Mouse (Mus musculus) layer of hippocampus, postnatal 25 days (tissue): ENCODE results near the gene Rxra. TPM values are rescaled to one million over a fixed set of nuclear protein-coding genes. Genes with fewer than 3 reads are reported as not detected.

Source experiments
- DNase-seq, 2 experiments: peaks; one replicate each; pipeline ENCODE4 v3.0.0; 2022; ENCODE audit warnings: mixed read lengths in 2 of 2, low spot score in 1 of 2; ENCODE audit errors: extremely low spot score in 1 of 2
- total RNA-seq, 2 experiments: library from RNA; stranded (reverse); gene quantifications; 2 replicates each; pipeline ENCODE4 v1.2.3; 2021

Gene Rxra
- total RNA-seq, 2 experiments from 2014 or later: 22.2 to 29.1 TPM

- DNase-seq: no peak
Measured at GRCm38 (mm10) chr2:27692608-27693007, 16.4 kb downstream of the Rxra start.

GRCm38 (mm10) chr2:27693684-27694083, 17.4 kb downstream of the Rxra start:
- no peak for DNase-seq

DNA sequence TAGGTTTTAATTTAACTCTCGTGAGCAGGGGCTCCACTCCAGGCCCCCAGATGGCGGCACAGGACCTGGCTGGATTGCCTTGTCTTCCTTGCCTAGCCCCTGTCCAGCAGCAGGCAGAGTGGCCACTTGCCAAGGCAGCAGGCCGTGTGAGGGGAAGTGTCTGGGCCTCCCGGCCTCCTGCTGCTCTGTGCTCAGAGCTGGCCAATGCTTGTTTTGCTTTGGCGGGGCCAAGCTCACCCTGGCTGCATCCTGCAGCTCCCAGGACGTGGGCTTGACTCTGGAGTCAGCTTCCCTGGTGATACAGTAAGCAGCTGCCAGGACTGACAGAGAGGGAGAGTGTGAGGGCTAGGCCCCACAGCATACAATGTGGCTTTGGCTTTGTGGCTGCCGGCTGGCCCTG, 23.3 kb downstream of the Rxra start:
- DNase-seq: peak; percentile 34 to 63

DNA sequence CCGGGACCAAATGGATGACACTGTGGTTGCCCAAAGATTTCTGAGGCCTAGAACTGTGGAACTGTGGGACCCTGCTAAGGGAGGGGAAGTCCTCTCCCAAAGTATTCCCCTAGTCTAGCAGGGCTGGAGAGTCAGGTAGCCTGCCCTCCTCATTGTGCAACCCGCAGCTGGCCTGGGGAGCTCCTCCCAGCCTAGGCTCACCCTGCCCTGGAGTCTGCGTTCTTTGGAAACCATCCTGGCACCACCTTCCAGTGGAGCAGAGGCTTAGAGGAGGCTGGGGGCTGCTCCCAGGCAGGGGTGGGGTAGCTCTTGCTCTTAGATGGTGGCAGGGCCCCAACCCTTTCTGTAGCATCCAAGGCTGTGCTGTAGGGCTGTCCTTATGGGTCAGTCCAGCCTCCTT, 26.0 kb downstream of the Rxra start:
- no peak for DNase-seq

GRCm38 (mm10) chr2:27702904-27703666, 26.8 kb downstream of the Rxra start:
- no peak for DNase-seq

GRCm38 (mm10) chr2:27703852-27704640, 27.8 kb downstream of the Rxra start:
- no peak for DNase-seq

- no peak for DNase-seq
Measured at GRCm38 (mm10) chr2:27704641-27705040, 28.4 kb downstream of the Rxra start.

- no peak for DNase-seq
Measured at GRCm38 (mm10) chr2:27710871-27711382, 34.7 kb downstream of the Rxra start.

GRCm38 (mm10) chr2:27712626-27713025, 36.4 kb downstream of the Rxra start:
- DNase-seq: no peak

DNA sequence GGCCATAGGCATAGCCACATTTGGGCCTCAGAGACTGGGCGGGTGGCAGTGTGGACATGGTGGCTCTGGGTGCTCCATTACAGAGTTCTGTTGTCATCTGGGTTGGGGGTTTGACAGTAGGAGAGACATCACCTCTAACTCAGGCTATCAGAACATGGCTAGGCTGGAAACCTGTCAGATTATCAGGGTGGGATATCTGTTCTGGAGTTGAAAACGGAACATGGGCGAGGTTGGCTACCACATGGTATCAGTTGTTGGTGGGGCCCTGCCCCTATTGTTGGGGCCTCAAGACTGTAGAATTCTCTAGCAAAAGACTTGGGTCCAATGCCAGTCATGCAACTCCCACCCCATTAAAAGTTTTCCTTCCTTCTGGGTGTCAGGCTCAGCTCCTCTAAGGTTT, 37.1 kb downstream of the Rxra start:
- DNase-seq: no peak

DNA sequence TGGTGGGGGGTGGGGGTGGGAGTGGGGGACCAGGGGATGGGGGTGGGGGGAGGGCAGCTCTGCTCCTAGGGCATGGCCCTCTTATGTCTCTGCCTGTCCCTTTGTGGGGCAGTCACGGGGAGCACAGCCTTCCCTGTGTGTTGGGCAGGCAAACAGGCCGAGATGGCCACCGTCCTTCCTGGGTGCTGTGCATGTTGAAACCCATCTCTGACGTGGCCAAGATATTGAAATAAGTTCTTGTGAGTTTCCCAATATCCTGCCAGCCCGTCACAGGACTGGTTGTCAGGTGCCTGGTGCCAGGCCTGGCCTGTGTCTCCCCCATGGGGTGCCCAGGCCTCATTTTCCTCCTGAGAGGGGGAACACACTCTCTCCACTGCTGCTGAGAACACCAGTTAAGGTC, 37.9 kb downstream of the Rxra start:
- no peak for DNase-seq

- DNase-seq: no peak
Measured at GRCm38 (mm10) chr2:27715221-27715620, 39.0 kb downstream of the Rxra start.

- no peak for DNase-seq
Measured at GRCm38 (mm10) chr2:27716339-27716738, 40.1 kb downstream of the Rxra start.

- no peak for DNase-seq
Measured at GRCm38 (mm10) chr2:27718191-27718590, 42.0 kb downstream of the Rxra start.

GRCm38 (mm10) chr2:27719601-27720000, 43.4 kb downstream of the Rxra start:
- DNase-seq: no peak

DNA sequence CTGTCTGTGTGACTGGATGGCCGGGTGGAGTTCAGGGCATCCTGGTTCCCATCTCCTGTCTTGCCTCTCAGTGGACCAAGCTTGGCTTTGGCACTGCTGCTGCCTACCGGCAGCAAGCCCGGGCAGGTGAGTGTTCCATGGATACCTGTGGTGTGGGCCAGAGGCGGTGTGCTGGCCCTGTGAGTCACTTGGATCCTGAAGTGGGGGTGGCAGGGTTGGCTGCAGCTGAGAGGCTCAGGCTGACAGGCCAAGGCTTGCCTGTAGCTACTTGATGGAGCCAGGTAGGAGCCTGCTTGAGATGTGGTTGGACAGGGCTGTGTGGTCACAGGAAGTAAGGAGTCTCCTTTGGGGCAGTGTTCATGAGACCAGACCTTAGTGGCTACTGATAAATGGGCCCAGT, 45.4 kb downstream of the Rxra start:
- DNase-seq: no peak

DNA sequence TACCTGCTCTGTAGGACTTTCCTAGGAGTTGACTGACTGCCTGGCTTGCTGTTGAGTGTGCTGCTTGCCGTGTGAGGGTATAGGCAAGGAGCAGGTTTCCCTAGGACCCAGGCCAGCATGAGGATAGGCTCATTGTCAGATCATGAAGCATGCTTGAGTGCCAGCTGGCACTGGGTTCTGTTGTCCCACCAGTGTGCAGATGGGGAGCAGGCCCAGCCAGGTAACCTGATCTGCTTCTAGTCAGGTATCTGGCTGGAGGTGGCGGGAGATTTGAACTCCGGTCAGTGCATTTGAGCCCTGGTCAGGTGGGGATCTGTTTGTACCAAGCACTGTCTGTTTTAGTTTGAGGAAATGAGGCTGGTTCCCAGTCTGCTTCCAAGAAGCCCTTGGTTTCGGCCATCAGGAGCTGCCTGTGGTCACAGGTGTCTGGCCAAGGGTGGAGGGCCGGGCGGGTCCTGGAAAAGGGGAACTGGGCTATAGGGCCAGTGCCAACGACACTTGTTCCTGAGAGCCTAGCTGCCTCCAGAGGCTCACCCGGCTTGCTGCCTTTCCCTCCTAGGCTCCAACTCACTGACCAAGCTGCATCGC, 48.6 kb downstream of the Rxra start:
- no peak for DNase-seq

- DNase-seq: no peak
Measured at GRCm38 (mm10) chr2:27727994-27728854, 52.0 kb downstream of the Rxra start.

DNA sequence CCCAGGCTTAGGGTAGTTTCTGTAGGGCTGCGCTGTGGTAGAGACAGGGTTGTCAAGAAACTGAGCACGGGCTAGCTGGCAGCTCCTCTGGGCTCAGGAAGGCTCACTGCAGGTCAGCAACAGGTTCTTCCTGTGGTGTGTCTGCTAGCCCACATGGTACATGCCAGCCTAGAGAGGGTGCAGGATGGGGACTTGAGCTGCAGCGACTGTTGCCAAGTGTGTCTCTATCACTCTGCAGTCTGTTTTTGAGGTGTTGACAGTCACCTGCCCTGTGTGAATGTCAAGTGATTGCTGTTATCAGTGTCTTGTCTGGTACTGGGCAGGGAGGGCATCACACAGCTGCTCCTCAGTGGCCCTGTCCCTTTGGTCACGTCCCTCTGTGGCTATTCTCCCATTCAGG, 52.8 kb downstream of the Rxra start:
- DNase-seq: no peak
